Mouse (Mus musculus) heart, adult 2 months (tissue): ENCODE data around the gene Hif3a. TPM values are rescaled to one million over a fixed set of nuclear protein-coding genes. Genes with fewer than 3 reads are reported as not detected.

Source experiments
- DNase-seq, 2 experiments: peaks; one replicate each; pipeline ENCODE4 v3.0.0; 2021
- H3K27ac ChIP-seq: fragments of 200-600 bp; 2 replicates; pipeline ENCODE4 v1.8.1; 2022
- H3K27me3 ChIP-seq: fragments of 200-500 bp; 2 replicates; pipeline ENCODE4 v1.6.1; 2012; ENCODE audit warnings: mild to moderate bottlenecking, low read length, inconsistent platforms, mixed read lengths; ENCODE audit not compliant: control insufficient read depth, insufficient read depth
- H3K36me3 ChIP-seq: fragments of 200-500 bp; 2 replicates; pipeline ENCODE4 v1.6.1; 2012; ENCODE audit warnings: low read length, inconsistent platforms; ENCODE audit not compliant: control insufficient read depth, insufficient read depth
- H3K4me1 ChIP-seq: fragments of 200-500 bp; 2 replicates; pipeline ENCODE4 v1.6.1; 2011; ENCODE audit warnings: low read length; ENCODE audit not compliant: control insufficient read depth, insufficient read depth
- H3K4me3 ChIP-seq: fragments of 200-600 bp; 2 replicates; pipeline ENCODE4 v1.8.1; 2022
- H3K79me2 ChIP-seq: fragments of 200-500 bp; replicated peaks from 2 replicates; pipeline ENCODE4 v1.6.1; 2012; ENCODE audit warnings: mild to moderate bottlenecking, inconsistent platforms, low read length, moderate library complexity, mixed read lengths; ENCODE audit not compliant: control insufficient read depth, insufficient read depth
- H3K9ac ChIP-seq: fragments of 200-500 bp; 2 replicates; pipeline ENCODE4 v1.6.1; 2012; ENCODE audit warnings: low read depth, mild to moderate bottlenecking, control low read depth, inconsistent platforms, low read length, mixed read lengths
- CTCF ChIP-seq: fragments of 200-600 bp; IDR thresholded peaks from 2 replicates; pipeline ENCODE4 v1.8.1; 2022; ENCODE audit warnings: antibody characterized with exemption, mild to moderate bottlenecking, moderate library complexity
- EP300 ChIP-seq: fragments of 200-500 bp; IDR thresholded peaks from 2 replicates; pipeline ENCODE4 v1.6.1; 2011; ENCODE audit warnings: low read depth, low read length, control low read depth; ENCODE audit not compliant: insufficient read depth
- POLR2A ChIP-seq: fragments of 200-500 bp; IDR thresholded peaks from 2 replicates; pipeline ENCODE4 v1.6.1; 2011; ENCODE audit warnings: mild to moderate bottlenecking, low read depth, low read length, control low read depth; ENCODE audit not compliant: insufficient read depth
- WGBS: fragments of 180-500 bp; shearing (Covaris S2); methylation state at CpG from one replicate; pipeline ENCODE4 v1.1.7; 2018; 5-methylcytosine and 5-hydroxymethylcytosine counted together
- intact Hi-C: fragments of 180-260 bp; cut with DNase I; formaldehyde crosslinking; loops from one replicate; pipeline ENCODE4 v1.15.1; 2025
- polyA plus RNA-seq: library from polyadenylated mRNA; depleted of rRNA; stranded (reverse); fragments of >200 nt; gene quantifications from 2 replicates; pipeline ENCODE4 v1.2.3, GENCODE M21; 2012; rRNA removed
- total RNA-seq, 2 experiments: library from RNA; stranded (reverse); gene quantifications; 2 replicates each; pipeline ENCODE4 v1.2.3; 2021

The Hif3a gene
- total and polyA plus RNA-seq, 3 experiments, result 1.9 to 3.0 (median 2.5) TPM

GRCm38 (mm10) chr7:16988405-16988804 lies 73.8 kb downstream of the Hif3a start:
- Histone ChIP-seq H3K4me3 (no peak overlapping the region), H3K36me3 (no peaks in the 10 kb centered on the region), H3K4me1 (peaks cover 8% of the 10 kb centered on the region), H3K27me3 (no peaks in the 10 kb centered on the region), H3K27ac (no peak overlapping the region), H3K79me2 (no peaks in the 10 kb centered on the region), H3K9ac (no peak overlapping the region)
- DNase-seq, result peak; percentile 77
- intact Hi-C loops, result no loop called here
- TF ChIP-seq EP300 (no peak), POLR2A (no peak), CTCF (no peak)
- 27% methylated on average over 3 of the region's 3 CpGs for WGBS

GRCm38 (mm10) chr7:16987541-16988149 lies 74.6 kb downstream of the Hif3a start:
- Histone ChIP-seq H3K4me3 (no peak overlapping the region), H3K9ac (no peak overlapping the region), H3K27me3 (no peaks in the 10 kb centered on the region), H3K4me1 (peaks cover 8% of the 10 kb centered on the region), H3K36me3 (no peaks in the 10 kb centered on the region), H3K27ac (no peak overlapping the region), H3K79me2 (no peaks in the 10 kb centered on the region)
- intact Hi-C loops, result no loop called here
- 22% methylated on average over 7 of the region's 7 CpGs for WGBS
- TF ChIP-seq POLR2A, result no peak
- no peak for TF ChIP-seq CTCF
- TF ChIP-seq EP300, result no peak
- no peak for DNase-seq

GRCm38 (mm10) chr7:16982859-16983568 lies 79.2 kb downstream of the Hif3a start, which contains the start of gene Gm42372:
TSS of gene Gm42372 (plus strand) at chr7:16983086.
- no peak within 1 kb of the TSS for H3K4me3 ChIP-seq
- no peak within 1 kb of the TSS for H3K27ac ChIP-seq
- no peaks in the 10 kb centered on the region for H3K79me2 ChIP-seq
- intact Hi-C loops, result no loop called here
- DNase-seq, result peak in 1 of 2 experiments; percentile 40
- 44% methylated on average over 26 of the region's 26 CpGs for WGBS
- H3K27me3 ChIP-seq, result no peaks in the 10 kb centered on the region
- TF ChIP-seq EP300 (no peak), CTCF (no peak), POLR2A (no peak)
- peaks cover 10% of the 10 kb centered on the region for H3K4me1 ChIP-seq
- no peaks in the 10 kb centered on the region for H3K36me3 ChIP-seq
- no peak within 1 kb of the TSS for H3K9ac ChIP-seq

Other genes with a start within 250 kb of the Hif3a start
- 10 to 100 TPM; 55.5 to 56.2 TPM for gene Strn4, start 246.5 kb downstream of the Hif3a start, total RNA-seq
- gene Strn4, start 246.5 kb downstream of the Hif3a start, polyA plus RNA-seq, result 94.2 and 101 TPM in 2 replicates
- 10 to 100 TPM; 49.5 to 52.8 TPM for gene Fkrp, start 245.7 kb downstream of the Hif3a start, total RNA-seq
- 40.3 and 51.3 TPM in 2 replicates for gene Fkrp, start 245.7 kb downstream of the Hif3a start, polyA plus RNA-seq
- 10 to 100 TPM; 15.3 to 19.9 TPM for gene Prkd2, start 219.5 kb downstream of the Hif3a start, total RNA-seq
- 24.5 and 26.2 TPM in 2 replicates for gene Prkd2, start 219.5 kb downstream of the Hif3a start, polyA plus RNA-seq
- 10 to 100 TPM in 1 of 2 experiments, 1 to 10 TPM in 1; 8.6 to 12.1 TPM for gene Dact3, start 187.1 kb downstream of the Hif3a start, total RNA-seq
- 19.6 and 20.0 TPM in 2 replicates for gene Dact3, start 187.1 kb downstream of the Hif3a start, polyA plus RNA-seq
- gene Gng8, start 170.6 kb downstream of the Hif3a start, total RNA-seq, result 1 to 10 TPM in 1 of 2 experiments, under 1 TPM in 1; 0.47 to 1.6 TPM
- 7.4 and 13.1 TPM in 2 replicates for gene Gng8, start 170.6 kb downstream of the Hif3a start, polyA plus RNA-seq
- gene Ptgir, start 155.9 kb downstream of the Hif3a start, total RNA-seq, result 1 to 10 TPM; 1.9 to 2.9 TPM
- gene Ptgir, start 155.9 kb downstream of the Hif3a start, polyA plus RNA-seq, result 5.2 and 7.4 TPM in 2 replicates
- gene Calm3, start 138.3 kb downstream of the Hif3a start, total RNA-seq, result 100 to 1,000 TPM; 168 to 175 TPM
- 163 and 206 TPM in 2 replicates for gene Calm3, start 138.3 kb downstream of the Hif3a start, polyA plus RNA-seq
- gene Pnmal2, start 117.7 kb downstream of the Hif3a start, total RNA-seq, result 1 to 10 TPM; 3.8 to 4.1 TPM
- gene Pnmal2, start 117.7 kb downstream of the Hif3a start, polyA plus RNA-seq, result 3.5 and 4.4 TPM in 2 replicates
- under 1 TPM in 1 of 2 experiments, not detected in 1; 0.11 TPM for gene Pnmal1, start 102.7 kb downstream of the Hif3a start, total RNA-seq
- gene Pnmal1, start 102.7 kb downstream of the Hif3a start, polyA plus RNA-seq, result 0.06 TPM in 2 replicates
- gene Gm42372, start 79.3 kb downstream of the Hif3a start, total RNA-seq, result not detected
- gene Gm42372, start 79.3 kb downstream of the Hif3a start, polyA plus RNA-seq, result 0.03 TPM in 1 of 2 replicates, not detected in the other
- 1 to 10 TPM; 4.0 to 4.4 TPM for gene Ccdc8, start 69.7 kb downstream of the Hif3a start, total RNA-seq
- 2.7 and 4.2 TPM in 2 replicates for gene Ccdc8, start 69.7 kb downstream of the Hif3a start, polyA plus RNA-seq
- 100 to 1,000 TPM in 1 of 2 experiments, 10 to 100 TPM in 1; 89.0 to 104 TPM for gene Ppp5c, start 34.5 kb downstream of the Hif3a start, total RNA-seq
- gene Ppp5c, start 34.5 kb downstream of the Hif3a start, polyA plus RNA-seq, result 157 and 163 TPM in 2 replicates
- under 1 TPM; 0.10 to 0.16 TPM for gene Psg16, start 11.6 kb upstream of the Hif3a start, total RNA-seq
- gene Psg16, start 11.6 kb upstream of the Hif3a start, polyA plus RNA-seq, result 0.06 TPM in 1 of 2 replicates, not detected in the other
- not detected for gene Ceacam3, start 87.9 kb upstream of the Hif3a start, total RNA-seq
- gene Ceacam3, start 87.9 kb upstream of the Hif3a start, polyA plus RNA-seq, result not detected in 2 replicates
- gene Psg29, start 141.1 kb upstream of the Hif3a start, total RNA-seq, result not detected
- not detected in 2 replicates for gene Psg29, start 141.1 kb upstream of the Hif3a start, polyA plus RNA-seq